Mouse (Mus musculus) liver, embryonic 14.5 days (tissue): ENCODE measurements around the gene Prps2. TPM values are rescaled to one million over a fixed set of nuclear protein-coding genes. Genes with fewer than 3 reads are reported as not detected.
"Not testable (repeated sequence)": the region's sequence is repeated elsewhere in the genome, so short reads cannot be mapped to it uniquely, and the experiment has no call there.

Source experiments
- ATAC-seq: fragments of 200-750 bp; cut with Nextera tagmentation; 2 replicates; pipeline ENCODE4 v1.8.0; 2017; ENCODE audit warnings: moderate number of reproducible peaks, mild to moderate bottlenecking, moderate library complexity; ENCODE audit not compliant: insufficient read depth
- DNase-seq, 3 experiments: peaks; one replicate each; pipeline ENCODE4 v3.0.0-alpha.2; 2012 to 2013; ENCODE audit warnings: low read depth in 3 of 3, low spot score in 3 of 3
- H3K27ac ChIP-seq: fragments of 300-500 bp; sonication (generic); 2 replicates; pipeline ENCODE4 v1.5.1; 2014; ENCODE audit warnings: moderate library complexity, mild to moderate bottlenecking, control low read depth, inconsistent platforms
- H3K27me3 ChIP-seq: fragments of 300-500 bp; sonication (generic); 2 replicates; pipeline ENCODE4 v1.6.1; 2014; ENCODE audit warnings: mild to moderate bottlenecking, low read length, moderate library complexity; ENCODE audit not compliant: control insufficient read depth, insufficient read depth
- H3K36me3 ChIP-seq: fragments of 300-500 bp; sonication (generic); replicated peaks from 2 replicates; pipeline ENCODE4 v1.6.1; 2014; ENCODE audit warnings: low read depth; ENCODE audit not compliant: control insufficient read depth, insufficient read depth
- H3K4me1 ChIP-seq, 2 experiments: fragments of 200-500 bp in 1 of 2; fragments of 300-500 bp in 1 of 2; sonication (generic) in 1 of 2; replicated peaks; 2 replicates each; pipeline ENCODE4 v1.6.1; 2012 to 2014; ENCODE audit warnings: antibody characterized with exemption in 1 of 2, inconsistent platforms in 1 of 2, low read length in 1 of 2; ENCODE audit not compliant: control insufficient read depth in 2 of 2, insufficient read depth in 2 of 2
- H3K4me2 ChIP-seq: fragments of 300-500 bp; sonication (generic); 2 replicates; pipeline ENCODE4 v1.6.1; 2014; ENCODE audit warnings: low read depth, mild to moderate bottlenecking, control low read depth, moderate library complexity
- H3K4me3 ChIP-seq, 2 experiments: fragments of 200-500 bp in 1 of 2; fragments of 300-500 bp in 1 of 2; sonication (generic) in 1 of 2; 2 replicates each; pipeline ENCODE4 v1.5.1; 2012 to 2014; ENCODE audit warnings: low read depth in 2 of 2, low read length in 2 of 2, mild to moderate bottlenecking in 2 of 2, control low read depth in 1 of 2, inconsistent platforms in 1 of 2, moderate library complexity in 1 of 2; ENCODE audit not compliant: insufficient read depth in 1 of 2
- H3K9ac ChIP-seq: fragments of 300-500 bp; sonication (generic); replicated peaks from 2 replicates; pipeline ENCODE4 v1.6.1; 2014; ENCODE audit warnings: mild to moderate bottlenecking, control low read depth, moderate library complexity
- H3K9me3 ChIP-seq: fragments of 300-500 bp; sonication (generic); 2 replicates; pipeline ENCODE4 v1.6.1; 2016; ENCODE audit warnings: low read length, mixed read lengths; ENCODE audit not compliant: control insufficient read depth
- CTCF ChIP-seq: IDR thresholded peaks from 2 replicates; pipeline ENCODE4 v1.5.1; 2016; ENCODE audit warnings: antibody characterized with exemption, low read depth, control low read depth
- EP300 ChIP-seq: IDR thresholded peaks from 2 replicates; pipeline ENCODE4 v1.6.1; 2016; ENCODE audit warnings: antibody characterized with exemption, low read depth
- WGBS: fragments of 180-500 bp; shearing (Covaris S2); extraction: QIAGEN DNeasy Blood & Tissue Kit; methylation state at CpG from one replicate; pipeline ENCODE4 v1.1.7; 2014; ENCODE audit not compliant: insufficient replicate concordance; 5-methylcytosine and 5-hydroxymethylcytosine counted together
- polyA plus RNA-seq, 2 experiments: library from polyadenylated mRNA; depleted of rRNA in 1 of 2; stranded (reverse) in 1 of 2; unstranded in 1 of 2; fragments of >200 nt; fragmentation: Nextera tagmentation in 1 of 2; extraction: Ambion mirVana in 1 of 2; gene quantifications; 2 replicates each; pipeline versions ENCODE4 v1.2.1 to v1.2.3; 2012 to 2014

The Prps2 gene
- polyA plus RNA-seq, 2 experiments = 6.3 to 9.3 TPM

DNA sequence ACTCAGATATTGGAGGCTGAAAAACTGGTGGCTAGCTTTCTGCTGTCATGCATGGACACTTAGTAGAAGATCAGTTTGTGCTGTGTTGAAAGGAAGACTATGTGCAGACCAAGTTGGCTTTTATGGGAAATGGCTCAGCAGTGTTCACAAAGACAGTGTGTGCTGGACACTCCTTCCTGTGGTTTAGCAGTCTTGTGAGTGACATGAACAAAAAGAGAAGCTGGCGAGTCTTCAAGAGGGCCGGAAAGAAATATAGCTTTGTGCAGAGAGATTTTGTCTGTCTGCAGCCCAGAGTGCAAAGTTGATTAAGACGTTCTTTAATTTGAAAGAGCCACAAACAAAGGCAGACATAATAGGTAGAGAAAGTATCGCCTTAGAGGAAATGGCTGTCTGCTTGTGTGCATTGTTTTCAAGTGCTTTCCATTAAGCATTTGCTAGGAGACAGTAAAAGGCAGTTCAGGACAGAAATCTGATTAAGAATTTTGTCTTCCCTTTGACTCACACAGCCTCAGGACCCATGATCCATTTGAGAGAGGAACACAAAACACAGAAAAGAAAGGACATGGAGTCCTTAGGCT, 63.6 kb downstream of the Prps2 start:
- H3K9ac ChIP-seq = no peak overlapping the region
- H3K36me3 ChIP-seq = no peaks in the 10 kb centered on the region
- no peak for TF ChIP-seq EP300
- TF ChIP-seq CTCF = no peak
- ATAC-seq (no peak), DNase-seq (no peak)
- H3K9me3 ChIP-seq = no peaks in the 10 kb centered on the region
- H3K27me3 ChIP-seq = no peaks in the 10 kb centered on the region
- WGBS = 29% methylated on average over 4 of the region's 4 CpGs
- no peaks in the 10 kb centered on the region for H3K4me1 ChIP-seq
- no peak overlapping the region for H3K27ac ChIP-seq
- H3K4me2 ChIP-seq = no peak overlapping the region
- no peak overlapping the region for H3K4me3 ChIP-seq

- no peak for TF ChIP-seq CTCF
- no peak for TF ChIP-seq EP300
- H3K4me3 ChIP-seq = no peak overlapping the region
- no peaks in the 10 kb centered on the region for H3K27me3 ChIP-seq
- no peak overlapping the region for H3K9ac ChIP-seq
- no peak overlapping the region for H3K4me2 ChIP-seq
- no peaks in the 10 kb centered on the region for H3K36me3 ChIP-seq
- WGBS = 40% methylated on average over 5 of the region's 5 CpGs
- DNase-seq (no peak), ATAC-seq (no peak)
- H3K9me3 ChIP-seq = no peaks in the 10 kb centered on the region
- no peak overlapping the region for H3K27ac ChIP-seq
- no peaks in the 10 kb centered on the region for H3K4me1 ChIP-seq
These were observed 66.8 kb downstream of the Prps2 start for GRCm38 (mm10) chrX:167315766-167316165.

GRCm38 (mm10) chrX:167315093-167315726, 67.3 kb downstream of the Prps2 start:
- no peaks in the 10 kb centered on the region for H3K9me3 ChIP-seq
- WGBS = 45% methylated on average over 4 of the region's 4 CpGs
- no peak overlapping the region for H3K4me2 ChIP-seq
- TF ChIP-seq CTCF = no peak
- no peak for TF ChIP-seq EP300
- ATAC-seq (no peak), DNase-seq (no peak)
- no peak overlapping the region for H3K27ac ChIP-seq
- H3K4me3 ChIP-seq = no peak overlapping the region
- no peaks in the 10 kb centered on the region for H3K4me1 ChIP-seq
- H3K27me3 ChIP-seq = no peaks in the 10 kb centered on the region
- no peak overlapping the region for H3K9ac ChIP-seq
- H3K36me3 ChIP-seq = no peaks in the 10 kb centered on the region

GRCm38 (mm10) chrX:167302061-167302460, 80.5 kb downstream of the Prps2 start:
- ATAC-seq, H3K4me3 ChIP-seq, H3K27me3 ChIP-seq, H3K9me3 ChIP-seq, H3K27ac ChIP-seq, H3K4me1 ChIP-seq, H3K36me3 ChIP-seq, H3K4me2 ChIP-seq, DNase-seq, H3K9ac ChIP-seq: not testable (repeated sequence)
- WGBS = 86% methylated on average over 1 of the region's 1 CpGs

Other genes with a start within 250 kb of the Prps2 start
- 248 and 580 TPM in 2 replicates for gene Tmsb4x, start 173.4 kb downstream of the Prps2 start, polyA plus RNA-seq (2012; rRNA removed)
- gene Tmsb4x, start 173.4 kb downstream of the Prps2 start, polyA plus RNA-seq (2014; fragmentation: Nextera tagmentation; extraction: Ambion mirVana) = 1,065 and 1,146 TPM in 2 replicates
- 0.30 and 0.58 TPM in 2 replicates for gene Tlr8, start 118.4 kb downstream of the Prps2 start, polyA plus RNA-seq (2012; rRNA removed)
- gene Tlr8, start 118.4 kb downstream of the Prps2 start, polyA plus RNA-seq (2014; fragmentation: Nextera tagmentation; extraction: Ambion mirVana) = 0.25 and 1.5 TPM in 2 replicates
- gene Tlr7, start 52.2 kb downstream of the Prps2 start, polyA plus RNA-seq (2012; rRNA removed) = 0.24 and 0.44 TPM in 2 replicates
- gene Tlr7, start 52.2 kb downstream of the Prps2 start, polyA plus RNA-seq (2014; fragmentation: Nextera tagmentation; extraction: Ambion mirVana) = 0.83 and 1.0 TPM in 2 replicates